Mouse (Mus musculus): ENCODE measurements around the gene Siglec1. TPM values are rescaled to one million over a fixed set of nuclear protein-coding genes. Genes with fewer than 3 reads are reported as not detected.

Siglec1 gene
- total RNA-seq, 2 experiments from 2014 or later = 1.9 to 6.5 TPM

GRCm38 (mm10) chr2:131097087-131097486 is 10.5 kb upstream of the Siglec1 start:
- DNase-seq = no peak

- peak; percentile 71 to 91 for DNase-seq
These were observed 9.7 kb upstream of the Siglec1 start for GRCm38 (mm10) chr2:131096101-131096795.

GRCm38 (mm10) chr2:131094823-131095222 is 8.3 kb upstream of the Siglec1 start:
- peak; percentile 83 to 91 for DNase-seq

GRCm38 (mm10) chr2:131093577-131093976 is 7.0 kb upstream of the Siglec1 start:
- no peak for DNase-seq

GRCm38 (mm10) chr2:131090852-131091251 is 4.3 kb upstream of the Siglec1 start:
- DNase-seq = peak in 1 of 2 experiments; percentile 81

- DNase-seq = peak in 1 of 2 experiments; percentile 49
These were observed 3.1 kb upstream of the Siglec1 start for GRCm38 (mm10) chr2:131089634-131090033.

GRCm38 (mm10) chr2:131088581-131088980 is 2.0 kb upstream of the Siglec1 start:
- DNase-seq = no peak

GRCm38 (mm10) chr2:131084206-131084605 is 2.4 kb downstream of the Siglec1 start:
- no peak for DNase-seq

GRCm38 (mm10) chr2:131080507-131080906 is 6.1 kb downstream of the Siglec1 start:
- DNase-seq = no peak

GRCm38 (mm10) chr2:131072536-131072935 is 14.0 kb downstream of the Siglec1 start:
- no peak for DNase-seq

- DNase-seq = no peak
These were observed 19.1 kb downstream of the Siglec1 start for GRCm38 (mm10) chr2:131067481-131067880.

- no peak for DNase-seq
These were observed 20.2 kb downstream of the Siglec1 start for GRCm38 (mm10) chr2:131066342-131066741.

GRCm38 (mm10) chr2:131063404-131063864 is 23.1 kb downstream of the Siglec1 start, which contains the start of gene Adam33:
Adam33 (minus strand) TSS chr2:131063814.
- peak; percentile 31 to 38 for DNase-seq

- peak; percentile 22 to 34 for DNase-seq
These were observed 25.0 kb downstream of the Siglec1 start for GRCm38 (mm10) chr2:131061607-131062006.

- DNase-seq = no peak
These were observed 25.8 kb downstream of the Siglec1 start for GRCm38 (mm10) chr2:131060784-131061183.

GRCm38 (mm10) chr2:131059781-131060540 is 26.6 kb downstream of the Siglec1 start:
- peak in 1 of 2 experiments; percentile 71 for DNase-seq

- peak; percentile 84 to 90 for DNase-seq
These were observed 27.2 kb downstream of the Siglec1 start for GRCm38 (mm10) chr2:131059377-131059776.

- DNase-seq = peak in 1 of 2 experiments; percentile 10
These were observed 27.9 kb downstream of the Siglec1 start for GRCm38 (mm10) chr2:131058672-131059071.

- DNase-seq = peak in 1 of 2 experiments; percentile 49
These were observed 30.4 kb downstream of the Siglec1 start for GRCm38 (mm10) chr2:131056191-131056590.

GRCm38 (mm10) chr2:131055631-131056030 is 30.9 kb downstream of the Siglec1 start:
- peak; percentile 39 to 69 for DNase-seq

- DNase-seq = no peak
These were observed 31.8 kb downstream of the Siglec1 start for GRCm38 (mm10) chr2:131054646-131055264.

- peak in 1 of 2 experiments; percentile 15 for DNase-seq
These were observed 32.5 kb downstream of the Siglec1 start for GRCm38 (mm10) chr2:131053851-131054645.

All from heart, adult 18-20 months (tissue).